Mouse (Mus musculus) limb, embryonic 14.5 days (tissue): Measurements from ENCODE around the gene Aldh3a1. TPM values are rescaled to one million over a fixed set of nuclear protein-coding genes. Genes with fewer than 3 reads are reported as not detected.
"Not testable (repeated sequence)": the region's sequence is repeated elsewhere in the genome, so short reads cannot be mapped to it uniquely, and the experiment has no call there.

ENCODE experiments used
- ATAC-seq: fragments of 200-750 bp; cut with Nextera tagmentation; 2 replicates; pipeline ENCODE4 v1.8.0; 2017; ENCODE audit warnings: low read depth, moderate number of reproducible peaks, moderate TSS enrichment; ENCODE audit not compliant: low FRiP score
- DNase-seq: peaks from one replicate; pipeline ENCODE4 v3.0.0-alpha.2; 2015; ENCODE audit warnings: low spot score
- H3K27ac ChIP-seq: fragments of 300-500 bp; sonication (generic); replicated peaks from 2 replicates; pipeline ENCODE4 v1.5.1; 2014; ENCODE audit warnings: low read depth, mild to moderate bottlenecking, low read length, moderate library complexity, mixed read lengths
- H3K27me3 ChIP-seq: fragments of 300-500 bp; sonication (generic); 2 replicates; pipeline ENCODE4 v1.6.1; 2014; ENCODE audit warnings: low read length, mixed read lengths; ENCODE audit not compliant: control insufficient read depth, insufficient read depth
- H3K36me3 ChIP-seq: fragments of 300-500 bp; sonication (generic); 2 replicates; pipeline ENCODE4 v1.6.1; 2014; ENCODE audit warnings: mild to moderate bottlenecking, low read length, moderate library complexity, mixed read lengths; ENCODE audit not compliant: control insufficient read depth, insufficient read depth
- H3K4me1 ChIP-seq: fragments of 300-500 bp; sonication (generic); 2 replicates; pipeline ENCODE4 v1.6.1; 2014; ENCODE audit warnings: antibody characterized with exemption, low read length, mixed read lengths; ENCODE audit not compliant: control insufficient read depth, insufficient read depth
- H3K4me2 ChIP-seq: fragments of 300-500 bp; sonication (generic); replicated peaks from 2 replicates; pipeline ENCODE4 v1.6.1; 2014; ENCODE audit warnings: low read depth, mild to moderate bottlenecking, low read length, moderate library complexity; ENCODE audit not compliant: severe bottlenecking
- H3K4me3 ChIP-seq: fragments of 300-500 bp; sonication (generic); replicated peaks from 2 replicates; pipeline ENCODE4 v1.5.1; 2014; ENCODE audit warnings: low read length
- H3K9ac ChIP-seq: fragments of 300-500 bp; sonication (generic); 2 replicates; pipeline ENCODE4 v1.6.1; 2014; ENCODE audit warnings: mild to moderate bottlenecking, low read depth, low read length, moderate library complexity; ENCODE audit not compliant: severe bottlenecking
- H3K9me3 ChIP-seq: fragments of 300-500 bp; sonication (generic); 2 replicates; pipeline ENCODE4 v1.6.1; 2016; ENCODE audit warnings: low read length; ENCODE audit not compliant: control insufficient read depth
- POLR2A ChIP-seq: fragments of 200-500 bp; IDR thresholded peaks from 2 replicates; pipeline ENCODE4 v1.8.0; 2012; ENCODE audit warnings: inconsistent platforms, mild to moderate bottlenecking, moderate library complexity, borderline replicate concordance; ENCODE audit not compliant: insufficient read depth, insufficient read length; ENCODE audit errors: extremely low read depth
- WGBS: fragments of 180-500 bp; shearing (Covaris S2); extraction: QIAGEN DNeasy Blood & Tissue Kit; methylation state at CpG from one replicate; pipeline ENCODE4 v1.1.7; 2014; 5-methylcytosine and 5-hydroxymethylcytosine counted together
- polyA plus RNA-seq, 2 experiments: library from polyadenylated mRNA; depleted of rRNA in 1 of 2; stranded (reverse) in 1 of 2; unstranded in 1 of 2; fragments of >200 nt; fragmentation: Nextera tagmentation in 1 of 2; extraction: Ambion mirVana in 1 of 2; gene quantifications; 2 replicates each; pipeline versions ENCODE4 v1.2.1 to v1.2.3; 2012 to 2014

Aldh3a1 gene
- polyA plus RNA-seq, 2 experiments: 0.47 to 0.70 TPM

- Histone ChIP-seq H3K9ac (no peak overlapping the region), H3K4me2 (no peak overlapping the region), H3K36me3 (peaks cover 100% of the 10 kb centered on the region), H3K27me3 (no peaks in the 10 kb centered on the region), H3K4me3 (no peak overlapping the region), H3K27ac (no peak overlapping the region), H3K4me1 (no peaks in the 10 kb centered on the region), H3K9me3 (no peaks in the 10 kb centered on the region)
- TF ChIP-seq POLR2A: no peak
- ATAC-seq (no peak), DNase-seq (no peak)
- WGBS: 90% methylated on average over 3 of the region's 3 CpGs
Measured at GRCm38 (mm10) chr11:61163341-61163740, 44.0 kb upstream of the Aldh3a1 start.

GRCm38 (mm10) chr11:61164366-61164765 is 43.0 kb upstream of the Aldh3a1 start:
- TF ChIP-seq POLR2A: no peak
- H3K27ac ChIP-seq: no peak overlapping the region
- H3K4me3 ChIP-seq: no peak overlapping the region
- no peaks in the 10 kb centered on the region for H3K4me1 ChIP-seq
- no peaks in the 10 kb centered on the region for H3K27me3 ChIP-seq
- ATAC-seq: no peak
- 92% methylated on average over 6 of the region's 6 CpGs for WGBS
- DNase-seq: no peak
- H3K4me2 ChIP-seq: no peak overlapping the region
- no peak overlapping the region for H3K9ac ChIP-seq
- peaks cover 92% of the 10 kb centered on the region for H3K36me3 ChIP-seq
- H3K9me3 ChIP-seq: no peaks in the 10 kb centered on the region

- 94% methylated on average over 10 of the region's 10 CpGs for WGBS
- H3K4me3 ChIP-seq: no peak overlapping the region
- H3K9ac ChIP-seq: no peak overlapping the region
- no peaks in the 10 kb centered on the region for H3K9me3 ChIP-seq
- H3K4me1 ChIP-seq: no peaks in the 10 kb centered on the region
- H3K27ac ChIP-seq: no peak overlapping the region
- no peak overlapping the region for H3K4me2 ChIP-seq
- peaks cover 87% of the 10 kb centered on the region for H3K36me3 ChIP-seq
- H3K27me3 ChIP-seq: no peaks in the 10 kb centered on the region
- no peak for ATAC-seq
- TF ChIP-seq POLR2A: no peak
- no peak for DNase-seq
Measured at GRCm38 (mm10) chr11:61164881-61165280, 42.5 kb upstream of the Aldh3a1 start.

GRCm38 (mm10) chr11:61170184-61170583 is 37.2 kb upstream of the Aldh3a1 start:
- Histone ChIP-seq H3K36me3 (peaks cover 34% of the 10 kb centered on the region), H3K9ac (no peak overlapping the region), H3K27ac (no peak overlapping the region), H3K4me1 (0 out of 2 replicates have a peak, but pooled peaks cover 10% of the 10 kb centered on the region), H3K27me3 (no peaks in the 10 kb centered on the region), H3K9me3 (no peaks in the 10 kb centered on the region), H3K4me3 (no peak overlapping the region), H3K4me2 (no peak overlapping the region)
- WGBS: 79% methylated on average over 5 of the region's 5 CpGs
- no peak for ATAC-seq
- no peak for TF ChIP-seq POLR2A
- no peak for DNase-seq

- H3K4me2 ChIP-seq: peak overlapping the region; percentile 56
- DNase-seq, H3K36me3 ChIP-seq, H3K9me3 ChIP-seq, H3K27ac ChIP-seq, H3K27me3 ChIP-seq, ATAC-seq: not testable (repeated sequence)
- H3K4me1 ChIP-seq: peaks cover 14% of the 10 kb centered on the region
- peak overlapping the region; percentile 100 for H3K4me3 ChIP-seq
- 40% methylated on average over 15 of the region's 15 CpGs for WGBS
- H3K9ac ChIP-seq: peak overlapping the region; percentile 97; the same call in 1 of the 2 replicates
Measured at GRCm38 (mm10) chr11:61173477-61173876, 33.9 kb upstream of the Aldh3a1 start.

GRCm38 (mm10) chr11:61174291-61174820 is 33.0 kb upstream of the Aldh3a1 start:
- ATAC-seq (peak; percentile 38), DNase-seq (peak; percentile 75)
- no peaks in the 10 kb centered on the region for H3K9me3 ChIP-seq
- under 1% methylated on average over 27 of the region's 28 CpGs for WGBS
- H3K4me1 ChIP-seq: peaks cover 14% of the 10 kb centered on the region
- H3K36me3 ChIP-seq: no peaks in the 10 kb centered on the region
- TF ChIP-seq POLR2A: no peak
- no peaks in the 10 kb centered on the region for H3K27me3 ChIP-seq
- peak overlapping the region; percentile 56 for H3K4me2 ChIP-seq
- H3K9ac ChIP-seq: peak overlapping the region; percentile 97
- H3K4me3 ChIP-seq: peak overlapping the region; percentile 100
- peak overlapping the region; percentile 96 for H3K27ac ChIP-seq
